Mouse (Mus musculus): ENCODE results near the gene Ppie. TPM values are rescaled to one million over a fixed set of nuclear protein-coding genes. Genes with fewer than 3 reads are reported as not detected.

Gene Ppie
- polyA plus RNA-seq, 1 experiment from 2014 or later: 129 TPM

Other genes with a start within 250 kb of the Ppie start
- 8.2 and 8.7 TPM in 2 replicates for gene Mfsd2a, start 178.8 kb downstream of the Ppie start, polyA plus RNA-seq (2014; fragmentation: Nextera tagmentation; extraction: Ambion mirVana)
- gene Mycl, start 144.3 kb downstream of the Ppie start, polyA plus RNA-seq (2014; fragmentation: Nextera tagmentation; extraction: Ambion mirVana): 40.0 and 46.3 TPM in 2 replicates
- 21.6 and 21.9 TPM in 2 replicates for gene Trit1, start 123.4 kb downstream of the Ppie start, polyA plus RNA-seq (2014; fragmentation: Nextera tagmentation; extraction: Ambion mirVana)
- 0.31 and 0.84 TPM in 2 replicates for gene Bmp8b, start 34.8 kb downstream of the Ppie start, polyA plus RNA-seq (2014; fragmentation: Nextera tagmentation; extraction: Ambion mirVana)
- 0.20 TPM in 1 of 2 replicates, not detected in the other for gene Oxct2b, start 23.7 kb downstream of the Ppie start, polyA plus RNA-seq (2014; fragmentation: Nextera tagmentation; extraction: Ambion mirVana)
- 0.84 and 1.6 TPM in 2 replicates for gene Hpcal4, start 43.3 kb upstream of the Ppie start, polyA plus RNA-seq (2014; fragmentation: Nextera tagmentation; extraction: Ambion mirVana)
- gene Nt5c1a, start 61.6 kb upstream of the Ppie start, polyA plus RNA-seq (2014; fragmentation: Nextera tagmentation; extraction: Ambion mirVana): not detected in 2 replicates
- gene Heyl, start 93.6 kb upstream of the Ppie start, polyA plus RNA-seq (2014; fragmentation: Nextera tagmentation; extraction: Ambion mirVana): 8.0 and 8.1 TPM in 2 replicates
- 43.0 and 44.0 TPM in 2 replicates for gene Pabpc4, start 122.4 kb upstream of the Ppie start, polyA plus RNA-seq (2014; fragmentation: Nextera tagmentation; extraction: Ambion mirVana)
- gene Oxct2a, start 183.7 kb upstream of the Ppie start, polyA plus RNA-seq (2014; fragmentation: Nextera tagmentation; extraction: Ambion mirVana): not detected in 2 replicates
- 0.24 and 0.39 TPM in 2 replicates for gene Bmp8a, start 203.3 kb upstream of the Ppie start, polyA plus RNA-seq (2014; fragmentation: Nextera tagmentation; extraction: Ambion mirVana)

All from embryonic facial prominence, embryonic 11.5 days (tissue).